Mouse (Mus musculus) midbrain, embryonic 12.5 days (tissue): Measurements from ENCODE around the gene Acsm5. TPM values are rescaled to one million over a fixed set of nuclear protein-coding genes. Genes with fewer than 3 reads are reported as not detected.

Experiments used
- ATAC-seq: fragments of 200-750 bp; cut with Nextera tagmentation; 2 replicates; pipeline ENCODE4 v1.8.0; 2017; ENCODE audit warnings: low read depth, moderate TSS enrichment, moderate library complexity; ENCODE audit not compliant: low FRiP score
- H3K27ac ChIP-seq: fragments of 300-500 bp; sonication (generic); replicated peaks from 2 replicates; pipeline ENCODE4 v1.5.1; 2016; ENCODE audit warnings: mild to moderate bottlenecking
- H3K27me3 ChIP-seq: fragments of 300-500 bp; sonication (generic); 2 replicates; pipeline ENCODE4 v1.6.1; 2016; ENCODE audit warnings: mild to moderate bottlenecking
- H3K36me3 ChIP-seq: fragments of 300-500 bp; sonication (generic); 2 replicates; pipeline ENCODE4 v1.6.1; 2016
- H3K4me1 ChIP-seq: fragments of 300-500 bp; sonication (generic); 2 replicates; pipeline ENCODE4 v1.6.1; 2016
- H3K4me2 ChIP-seq: fragments of 300-500 bp; sonication (generic); replicated peaks from 2 replicates; pipeline ENCODE4 v1.6.1; 2016; ENCODE audit warnings: mild to moderate bottlenecking, moderate library complexity
- H3K4me3 ChIP-seq: fragments of 300-500 bp; sonication (generic); 2 replicates; pipeline ENCODE4 v1.5.1; 2016; ENCODE audit warnings: mild to moderate bottlenecking
- H3K9ac ChIP-seq: fragments of 300-500 bp; sonication (generic); replicated peaks from 2 replicates; pipeline ENCODE4 v1.6.1; 2016; ENCODE audit warnings: mild to moderate bottlenecking, moderate library complexity
- H3K9me3 ChIP-seq: fragments of 300-500 bp; sonication (generic); 2 replicates; pipeline ENCODE4 v1.6.1; 2016; ENCODE audit warnings: mild to moderate bottlenecking
- WGBS: fragments of 180-500 bp; shearing (Covaris S2); methylation state at CpG from one replicate; pipeline ENCODE4 v1.1.7; 2016; 5-methylcytosine and 5-hydroxymethylcytosine counted together
- polyA plus RNA-seq: library from polyadenylated mRNA; unstranded; fragments of >200 nt; fragmentation: Nextera tagmentation; extraction: Ambion mirVana; gene quantifications from 2 replicates; pipeline ENCODE4 v1.2.1, GENCODE M21; 2016

Acsm5 gene
- polyA plus RNA-seq, 1 experiment from 2014 or later, result not detected

DNA sequence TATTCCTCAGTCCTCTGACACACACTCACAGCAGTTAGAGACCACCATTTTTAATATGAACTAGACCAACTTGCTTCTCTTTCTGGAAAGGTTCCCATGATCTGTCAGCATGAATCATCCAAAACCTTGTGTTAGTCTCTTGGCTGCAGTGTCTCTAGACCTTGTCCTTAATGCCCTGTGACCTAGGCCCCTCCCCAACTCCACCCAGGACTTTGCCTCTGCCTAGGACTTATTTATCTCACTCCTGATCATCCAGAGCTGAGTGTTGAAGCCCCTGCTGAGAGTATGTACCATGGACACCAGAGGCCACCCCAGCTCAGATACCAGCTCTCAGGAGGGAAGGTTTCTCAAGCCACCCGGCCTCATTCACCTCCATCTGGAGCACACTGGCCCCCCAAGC, 3.1 kb downstream of the Acsm5 start:
- WGBS, result 90% methylated on average over 1 of the region's 1 CpGs
- H3K27me3 ChIP-seq, result no peaks in the 10 kb centered on the region
- no peaks in the 10 kb centered on the region for H3K36me3 ChIP-seq
- no peak overlapping the region for H3K27ac ChIP-seq
- no peak overlapping the region for H3K4me2 ChIP-seq
- no peak for ATAC-seq
- H3K4me3 ChIP-seq, result no peak overlapping the region
- H3K9ac ChIP-seq, result no peak overlapping the region
- no peaks in the 10 kb centered on the region for H3K4me1 ChIP-seq
- H3K9me3 ChIP-seq, result no peaks in the 10 kb centered on the region

DNA sequence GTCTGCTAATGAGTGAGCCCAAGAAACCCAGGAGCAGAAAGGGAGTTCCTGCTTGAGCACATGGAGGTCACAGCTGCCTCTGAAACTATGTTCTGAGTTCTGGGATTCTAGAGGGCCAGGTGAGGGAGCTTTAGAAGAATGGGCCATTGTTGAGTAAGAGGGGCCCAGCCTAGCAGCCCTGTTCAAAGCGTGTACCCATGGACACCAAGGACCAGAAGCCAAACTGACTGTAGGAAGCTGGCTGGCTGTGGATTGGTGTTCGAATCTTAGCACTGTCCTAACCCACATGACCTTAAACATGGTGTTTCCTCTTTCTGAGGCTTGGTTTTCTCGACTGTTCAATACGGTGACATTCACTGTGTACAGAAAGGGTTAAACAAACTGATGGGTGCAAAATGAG, 4.1 kb downstream of the Acsm5 start, which contains the start of gene Pdilt:
Gene Pdilt (minus strand): TSS at position 101 of the 400 bp plus-strand sequence.
- H3K36me3 ChIP-seq, result no peaks in the 10 kb centered on the region
- H3K4me3 ChIP-seq, result no peak within 1 kb of the TSS
- no peaks in the 10 kb centered on the region for H3K9me3 ChIP-seq
- WGBS, result 74% methylated on average over 4 of the region's 4 CpGs
- no peak for ATAC-seq
- no peak within 1 kb of the TSS for H3K27ac ChIP-seq
- no peak within 1 kb of the TSS for H3K4me2 ChIP-seq
- H3K9ac ChIP-seq, result no peak within 1 kb of the TSS
- no peaks in the 10 kb centered on the region for H3K4me1 ChIP-seq
- no peaks in the 10 kb centered on the region for H3K27me3 ChIP-seq

DNA sequence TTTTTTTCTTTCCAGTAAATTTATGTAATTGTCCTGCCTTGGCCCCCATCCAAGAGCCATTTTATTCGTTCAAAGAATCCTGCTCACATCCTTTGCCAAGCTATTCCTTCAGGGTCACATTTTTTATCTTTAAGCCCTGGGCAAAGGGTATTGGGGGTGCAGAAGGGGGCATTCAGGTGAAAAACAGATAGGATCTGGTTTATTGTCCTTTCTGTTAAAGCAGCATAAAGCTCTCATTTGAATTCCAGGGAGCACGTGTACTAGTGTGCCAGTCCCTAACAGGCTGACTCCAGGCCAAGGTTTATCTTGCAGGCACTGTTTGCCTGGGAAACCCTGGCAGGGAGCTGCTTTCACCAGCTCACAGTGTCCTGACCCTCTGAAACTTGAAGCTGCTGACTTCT, 6.6 kb downstream of the Acsm5 start:
- H3K27ac ChIP-seq, result no peak overlapping the region
- H3K4me2 ChIP-seq, result no peak overlapping the region
- no peaks in the 10 kb centered on the region for H3K9me3 ChIP-seq
- WGBS, result 37% methylated on average over 2 of the region's 2 CpGs
- H3K4me1 ChIP-seq, result no peaks in the 10 kb centered on the region
- ATAC-seq, result no peak
- no peaks in the 10 kb centered on the region for H3K36me3 ChIP-seq
- no peak overlapping the region for H3K4me3 ChIP-seq
- no peaks in the 10 kb centered on the region for H3K27me3 ChIP-seq
- no peak overlapping the region for H3K9ac ChIP-seq

DNA sequence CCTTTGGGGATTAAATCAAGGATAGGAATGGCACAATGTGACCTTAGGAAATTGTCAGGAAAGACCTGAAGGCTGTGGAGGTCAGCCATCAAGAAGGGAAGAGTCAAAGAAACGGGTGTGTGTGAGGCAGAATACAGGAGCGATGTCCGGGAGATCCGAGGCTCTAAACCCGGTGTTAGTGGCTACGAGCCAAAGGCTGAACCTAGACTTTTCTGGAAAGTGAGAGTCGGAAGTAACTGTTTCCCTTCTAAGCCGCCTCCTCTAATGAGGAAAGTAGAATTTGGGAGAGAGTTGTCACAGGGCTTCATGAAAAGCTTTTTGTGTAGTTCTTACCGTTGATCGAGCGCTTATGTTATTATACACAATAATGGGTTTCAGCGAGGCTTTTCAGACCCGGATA, 7.2 kb downstream of the Acsm5 start:
- Histone ChIP-seq H3K4me3 (no peak overlapping the region), H3K9me3 (no peaks in the 10 kb centered on the region), H3K36me3 (no peaks in the 10 kb centered on the region), H3K27ac (no peak overlapping the region), H3K4me1 (no peaks in the 10 kb centered on the region), H3K9ac (no peak overlapping the region), H3K4me2 (no peak overlapping the region), H3K27me3 (no peaks in the 10 kb centered on the region)
- WGBS, result 62% methylated on average over 13 of the region's 13 CpGs
- no peak for ATAC-seq

DNA sequence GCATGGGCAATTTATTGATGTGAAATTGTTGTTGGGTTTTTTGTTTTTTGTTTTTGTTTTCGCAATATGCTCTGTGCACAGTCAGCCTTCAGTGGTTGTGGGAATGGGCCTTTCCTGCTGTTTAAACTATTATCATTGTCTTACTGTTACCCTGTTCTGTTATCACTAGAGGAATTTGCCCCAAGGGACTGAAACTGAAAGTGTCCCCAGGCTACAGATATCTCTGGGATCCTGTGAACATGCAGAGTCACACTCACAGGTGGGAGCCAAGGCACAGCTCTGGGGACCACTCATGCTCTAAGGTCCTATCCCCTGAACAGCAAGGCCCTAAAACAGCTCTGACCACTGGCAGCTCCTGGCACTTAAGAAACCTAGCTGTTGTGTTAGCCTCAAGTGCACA, 7.9 kb downstream of the Acsm5 start:
- ATAC-seq, result no peak
- H3K4me2 ChIP-seq, result no peak overlapping the region
- H3K9me3 ChIP-seq, result no peaks in the 10 kb centered on the region
- no peak overlapping the region for H3K4me3 ChIP-seq
- H3K4me1 ChIP-seq, result no peaks in the 10 kb centered on the region
- H3K27ac ChIP-seq, result no peak overlapping the region
- WGBS, result 97% methylated on average over 1 of the region's 1 CpGs
- H3K27me3 ChIP-seq, result no peaks in the 10 kb centered on the region
- no peaks in the 10 kb centered on the region for H3K36me3 ChIP-seq
- H3K9ac ChIP-seq, result no peak overlapping the region

DNA sequence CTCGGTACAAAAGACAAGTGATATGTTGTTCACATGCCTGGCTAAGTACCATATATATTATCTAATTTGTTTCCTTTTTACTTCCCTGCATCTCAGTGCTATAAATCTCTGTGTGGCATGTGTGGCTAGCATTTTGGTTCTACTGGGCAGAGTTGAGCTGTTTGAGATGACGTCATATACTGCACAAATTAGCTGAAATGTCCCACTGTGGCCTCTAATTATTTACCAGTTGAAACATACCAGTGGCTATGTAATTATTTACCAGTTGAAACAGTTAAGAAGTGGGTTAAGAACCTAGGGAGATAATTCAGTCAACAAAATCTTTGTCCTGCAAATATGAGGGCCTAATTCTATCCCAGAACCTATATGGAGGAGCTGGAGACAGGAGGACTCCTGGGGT, 8.3 kb downstream of the Acsm5 start:
- Histone ChIP-seq H3K4me1 (no peaks in the 10 kb centered on the region), H3K9me3 (no peaks in the 10 kb centered on the region), H3K4me2 (no peak overlapping the region), H3K4me3 (no peak overlapping the region), H3K36me3 (no peaks in the 10 kb centered on the region), H3K27me3 (no peaks in the 10 kb centered on the region), H3K27ac (no peak overlapping the region), H3K9ac (no peak overlapping the region)
- WGBS, result 78% methylated on average over 2 of the region's 2 CpGs
- ATAC-seq, result no peak

DNA sequence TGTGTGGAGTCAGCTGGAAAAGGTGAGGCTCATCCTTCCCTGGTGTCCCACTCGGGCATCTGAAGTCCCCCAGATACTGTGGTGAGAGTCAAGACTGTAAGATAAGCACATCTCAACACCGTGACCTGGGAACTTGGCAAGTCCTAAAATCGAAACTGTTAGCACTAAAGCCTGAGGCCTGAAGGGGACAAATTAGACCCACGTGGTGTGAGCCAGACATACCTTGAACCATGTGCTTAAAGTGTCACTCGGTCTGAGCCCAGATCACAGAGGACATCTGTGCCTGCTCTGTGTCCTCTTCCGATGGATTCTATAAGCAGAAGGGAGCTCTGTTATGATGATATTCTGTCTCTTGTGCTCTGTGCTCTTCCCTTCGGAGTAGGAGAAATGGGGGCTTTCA, 9.4 kb downstream of the Acsm5 start:
- Histone ChIP-seq H3K27me3 (no peaks in the 10 kb centered on the region), H3K4me1 (no peaks in the 10 kb centered on the region), H3K9ac (no peak overlapping the region), H3K36me3 (no peaks in the 10 kb centered on the region), H3K4me2 (no peak overlapping the region), H3K27ac (no peak overlapping the region), H3K9me3 (no peaks in the 10 kb centered on the region), H3K4me3 (no peak overlapping the region)
- 85% methylated on average over 7 of the region's 7 CpGs for WGBS
- ATAC-seq, result no peak

DNA sequence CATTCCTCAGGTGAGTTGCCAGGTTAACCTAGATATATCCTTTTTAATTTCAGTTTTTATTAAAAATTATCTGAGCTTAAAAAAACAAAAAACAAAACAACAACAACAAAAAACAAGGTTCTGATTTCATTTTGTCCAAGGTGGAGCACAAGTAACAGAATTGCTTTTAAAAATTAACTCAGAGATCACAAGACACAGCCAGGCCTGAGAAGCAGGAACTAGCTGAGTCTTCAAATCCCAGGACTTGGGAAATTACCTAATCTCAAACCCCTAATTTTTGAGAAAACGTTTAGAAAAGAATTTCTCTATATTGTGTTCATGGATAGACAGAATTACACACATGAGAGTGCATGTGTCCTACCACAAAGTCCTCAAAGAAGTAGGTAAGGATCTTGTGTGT, 13.7 kb downstream of the Acsm5 start:
- ATAC-seq, result no peak
- Histone ChIP-seq H3K4me2 (no peak overlapping the region), H3K9ac (no peak overlapping the region), H3K36me3 (no peaks in the 10 kb centered on the region), H3K9me3 (no peaks in the 10 kb centered on the region), H3K27me3 (no peaks in the 10 kb centered on the region), H3K4me3 (no peak overlapping the region), H3K27ac (no peak overlapping the region), H3K4me1 (no peaks in the 10 kb centered on the region)
- WGBS, result 59% methylated on average over 1 of the region's 1 CpGs

DNA sequence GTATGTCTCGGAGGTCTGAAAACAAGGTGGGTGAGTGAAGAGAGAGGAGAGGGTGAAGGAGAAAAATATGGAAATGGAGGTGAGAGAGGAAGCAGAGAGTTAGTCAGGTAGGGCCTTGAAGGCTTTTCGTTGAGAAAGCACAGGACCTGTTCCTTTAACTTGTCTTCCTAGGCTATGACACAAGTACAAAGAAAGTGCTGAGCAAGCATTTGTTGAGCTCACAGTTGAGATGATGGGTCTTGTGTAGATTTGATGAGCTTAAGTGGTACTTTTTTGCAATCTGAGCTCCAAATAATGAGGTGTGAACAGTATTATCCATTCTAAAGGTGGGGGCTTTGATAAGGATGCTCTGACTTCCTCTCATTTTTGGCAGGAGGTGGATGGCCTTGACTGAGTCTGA, 15.1 kb downstream of the Acsm5 start:
- ATAC-seq, result no peak
- H3K4me1 ChIP-seq, result no peaks in the 10 kb centered on the region
- WGBS, result 78% methylated on average over 2 of the region's 2 CpGs

DNA sequence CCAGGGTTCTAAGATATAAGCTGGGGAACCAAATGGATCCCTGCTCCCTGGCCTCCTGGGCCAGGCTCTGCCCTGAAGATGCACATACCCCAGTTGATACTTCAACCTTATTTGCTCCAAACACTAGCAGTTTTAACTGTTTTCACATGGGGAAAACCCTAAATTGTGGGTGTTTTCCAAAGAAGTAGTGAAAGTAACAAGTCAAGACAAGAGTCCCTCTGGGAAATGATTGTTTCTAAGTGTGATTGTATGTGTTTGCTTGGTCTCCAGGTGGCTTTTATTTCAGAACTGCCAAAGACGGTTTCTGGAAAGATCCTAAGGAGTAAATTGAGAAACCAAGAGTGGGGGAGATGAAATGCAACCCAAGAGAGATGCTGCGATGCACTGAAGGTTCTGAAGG, 23.2 kb downstream of the Acsm5 start:
- Histone ChIP-seq H3K9me3 (no peaks in the 10 kb centered on the region), H3K27me3 (no peaks in the 10 kb centered on the region), H3K4me3 (no peak overlapping the region), H3K27ac (no peak overlapping the region), H3K9ac (no peak overlapping the region), H3K4me2 (no peak overlapping the region), H3K4me1 (no peaks in the 10 kb centered on the region), H3K36me3 (no peaks in the 10 kb centered on the region)
- no peak for ATAC-seq
- WGBS, result 85% methylated on average over 2 of the region's 2 CpGs

More for the DNA sequence above, 15.1 kb downstream of the Acsm5 start:
- Histone ChIP-seq H3K4me3 (no peak overlapping the region), H3K27ac (no peak overlapping the region), H3K4me2 (no peak overlapping the region), H3K9ac (no peak overlapping the region), H3K27me3 (no peaks in the 10 kb centered on the region), H3K9me3 (no peaks in the 10 kb centered on the region), H3K36me3 (no peaks in the 10 kb centered on the region)

DNA sequence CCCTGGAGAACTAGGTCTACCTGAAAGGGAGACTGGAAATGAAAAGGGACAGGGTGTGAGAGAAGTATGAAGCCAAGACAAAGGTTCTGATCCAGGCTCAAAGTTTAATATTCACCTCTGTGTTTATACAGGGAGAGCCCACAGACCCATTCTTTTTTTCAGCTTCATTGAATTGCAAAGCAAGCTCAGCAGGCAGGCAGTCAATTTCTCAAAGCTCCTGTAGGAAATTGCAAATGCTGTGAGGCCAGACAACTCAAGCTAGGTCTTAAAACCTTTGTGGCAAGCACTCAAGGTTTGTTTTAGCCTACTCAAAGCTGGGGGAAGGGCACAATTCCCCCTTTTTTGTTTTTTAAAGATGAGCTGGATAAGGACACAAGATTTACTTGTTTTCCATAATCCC, 26.3 kb downstream of the Acsm5 start:
- no peak overlapping the region for H3K9ac ChIP-seq
- H3K4me1 ChIP-seq, result no peaks in the 10 kb centered on the region
- H3K4me2 ChIP-seq, result no peak overlapping the region
- H3K27me3 ChIP-seq, result no peaks in the 10 kb centered on the region
- no peaks in the 10 kb centered on the region for H3K9me3 ChIP-seq
- H3K4me3 ChIP-seq, result no peak overlapping the region
- no peak for ATAC-seq
- no peak overlapping the region for H3K27ac ChIP-seq
- no peaks in the 10 kb centered on the region for H3K36me3 ChIP-seq

DNA sequence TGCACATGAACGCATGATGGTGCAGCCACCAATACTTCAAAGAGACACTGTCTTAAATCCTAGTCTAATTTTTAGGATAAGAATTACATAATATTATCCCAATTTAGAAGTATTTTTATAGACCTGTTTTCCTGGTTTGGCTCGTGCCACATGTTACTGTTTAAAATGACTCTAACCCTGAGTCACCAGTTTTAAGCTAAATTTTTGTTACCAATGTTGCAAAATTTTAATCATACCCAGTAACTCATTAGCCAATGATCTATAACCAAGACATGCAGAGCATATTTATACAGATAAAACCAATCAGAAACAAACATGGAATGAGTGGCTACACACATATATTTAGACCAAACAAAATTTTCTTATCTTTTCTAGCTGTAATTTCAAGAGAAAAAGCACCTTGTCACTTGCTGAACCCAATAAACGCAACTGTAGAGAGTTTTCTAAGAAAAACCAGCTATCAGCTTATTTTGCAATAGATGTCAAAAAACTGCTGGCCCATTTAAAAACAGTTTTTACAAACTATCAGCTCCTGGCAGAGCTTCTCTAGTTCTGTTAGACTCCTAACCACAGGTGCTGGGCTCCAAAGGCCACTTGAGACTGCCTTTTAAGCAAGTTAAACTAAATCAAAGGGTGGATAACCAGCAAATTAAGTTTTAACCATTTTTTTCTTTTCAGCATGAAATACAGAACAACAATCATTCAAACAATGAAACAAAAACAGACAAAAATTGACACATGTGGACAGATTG, 31.4 kb downstream of the Acsm5 start:
- ATAC-seq, result no peak
- Histone ChIP-seq H3K9me3 (no peaks in the 10 kb centered on the region), H3K4me1 (no peaks in the 10 kb centered on the region), H3K4me3 (no peak overlapping the region), H3K4me2 (no peak overlapping the region), H3K36me3 (no peaks in the 10 kb centered on the region), H3K9ac (no peak overlapping the region), H3K27ac (no peak overlapping the region), H3K27me3 (no peaks in the 10 kb centered on the region)
- WGBS, result 88% methylated on average over 3 of the region's 3 CpGs

DNA sequence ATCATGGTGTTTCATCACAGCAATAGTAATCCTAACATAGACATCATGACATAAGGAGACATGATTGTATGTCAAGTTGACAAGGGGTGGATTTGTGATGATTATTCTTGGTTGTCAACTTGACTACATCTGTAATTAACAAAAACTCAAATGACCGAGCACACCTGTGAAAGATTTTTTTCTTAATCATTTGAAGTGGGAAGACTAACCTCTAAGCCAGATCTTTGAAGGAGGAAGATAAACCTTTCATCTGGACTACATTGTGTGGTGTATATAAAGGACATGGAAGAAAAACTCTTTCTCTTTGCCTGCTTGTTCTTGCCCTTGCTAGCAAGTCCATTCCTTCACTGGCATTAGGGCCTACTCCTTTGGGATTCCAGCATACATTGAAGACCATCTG, 34.8 kb downstream of the Acsm5 start, which contains the start of gene Acsm2:
Gene Acsm2 (plus strand): TSS at position 301 of the 400 bp plus-strand sequence.
- Histone ChIP-seq H3K27me3 (no peaks in the 10 kb centered on the region), H3K27ac (no peak within 1 kb of the TSS), H3K9ac (no peak within 1 kb of the TSS), H3K4me3 (no peak within 1 kb of the TSS), H3K9me3 (no peaks in the 10 kb centered on the region), H3K4me1 (no peaks in the 10 kb centered on the region), H3K4me2 (no peak within 1 kb of the TSS), H3K36me3 (no peaks in the 10 kb centered on the region)
- WGBS, result 79% methylated on average over 1 of the region's 1 CpGs
- no peak for ATAC-seq
